1 mouse cellular context compared by ENCODE assay signal in the genomic region with DNA sequence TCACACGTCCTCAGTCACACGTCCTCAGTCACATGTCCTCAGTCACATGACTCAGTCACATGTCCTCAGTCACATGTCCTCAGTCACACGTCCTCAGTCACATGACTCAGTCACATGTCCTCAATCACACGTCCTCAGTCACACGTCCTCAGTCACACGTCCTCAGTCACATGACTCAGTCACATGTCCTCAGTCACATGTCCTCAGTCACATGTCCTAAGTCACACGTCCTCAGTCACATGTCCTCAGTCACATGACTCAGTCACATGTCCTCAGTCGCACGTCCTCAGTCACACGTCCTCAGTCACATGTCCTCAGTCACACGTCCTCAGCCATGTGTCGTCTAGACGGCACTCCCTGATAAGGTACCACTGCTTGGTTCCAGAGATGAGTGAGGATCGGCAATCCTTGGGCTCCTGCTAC.
TF ChIP-seq lines count a peak whose summit lies in the region.

No protein-coding gene starts in this region.

TF ChIP-seq in CH12.LX, 34 proteins besides CTCF, POLR2A, EP300 and RAD21 (continued from another document):
- TF ChIP-seq MAX (IDR thresholded peaks at IDR 0.05; ENCODE audit: low read length) (peak; percentile 65), USF1 (IDR thresholded peaks at IDR 0.05; ENCODE audit: low read depth, low read length) (peak; percentile 34), BHLHE40 (IDR thresholded peaks at IDR 0.05; ENCODE audit: low read depth, low read length) (peak; percentile 51; the same call in 1 of the 2 replicates)
